Mouse (Mus musculus) heart, adult 11 months (tissue): ENCODE data around the gene Ttc25.

Source experiments
- DNase-seq: peaks from one replicate; pipeline ENCODE4 v3.0.0; 2022

Ttc25 gene

GRCm38 (mm10) chr11:100544832-100545745, at the start of gene Ttc25:
Gene Ttc25, plus strand, starts transcription at chr11:100545607.
- DNase-seq, result peak; percentile 99

- no peak for DNase-seq
These were observed 45.2 kb upstream of the Ttc25 start for GRCm38 (mm10) chr11:100500241-100500640.

DNA sequence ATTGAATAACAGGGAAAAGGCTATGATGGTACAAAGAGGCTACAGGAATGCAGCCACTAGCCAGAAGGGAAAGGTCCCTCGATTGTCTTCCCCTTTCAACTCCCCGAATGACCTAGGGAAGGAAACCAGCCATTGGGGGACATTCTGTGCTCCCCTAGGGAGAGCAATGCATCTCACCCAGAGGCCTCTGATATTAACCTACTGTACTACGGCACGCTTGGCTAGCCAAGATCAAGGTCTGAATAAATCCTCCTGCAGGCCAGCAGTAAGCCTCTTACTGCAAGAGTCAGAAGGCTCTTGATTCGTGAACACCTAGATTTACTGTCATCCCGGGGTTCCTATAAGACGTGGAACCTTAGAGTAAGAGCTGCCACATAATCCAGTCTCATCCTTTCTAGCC, 44.8 kb upstream of the Ttc25 start:
- DNase-seq, result no peak

- DNase-seq, result no peak
These were observed 44.1 kb upstream of the Ttc25 start for GRCm38 (mm10) chr11:100501321-100501720.

GRCm38 (mm10) chr11:100504990-100505660, 40.3 kb upstream of the Ttc25 start:
- no peak for DNase-seq

DNA sequence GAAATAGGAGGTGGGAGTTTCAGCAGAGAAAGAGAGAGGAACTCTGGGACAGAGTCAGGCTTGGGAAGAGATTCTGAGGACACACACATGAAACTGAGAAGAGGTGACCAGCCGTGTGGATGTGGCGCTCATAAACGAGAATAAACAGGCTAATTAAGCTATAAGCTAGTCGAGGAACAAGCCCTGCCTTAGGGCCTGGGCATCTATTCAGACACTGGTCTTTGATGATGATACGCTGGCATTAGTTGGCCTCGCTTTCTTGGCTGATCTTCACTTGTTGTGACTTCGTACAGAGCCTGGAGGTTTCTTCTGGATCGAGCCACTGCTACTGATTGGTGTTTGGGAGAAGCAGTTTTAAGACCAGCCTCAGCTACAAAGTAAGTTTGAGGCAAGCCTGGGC, 39.4 kb upstream of the Ttc25 start:
- no peak for DNase-seq

GRCm38 (mm10) chr11:100510556-100510955, 34.9 kb upstream of the Ttc25 start:
- DNase-seq, result no peak

DNA sequence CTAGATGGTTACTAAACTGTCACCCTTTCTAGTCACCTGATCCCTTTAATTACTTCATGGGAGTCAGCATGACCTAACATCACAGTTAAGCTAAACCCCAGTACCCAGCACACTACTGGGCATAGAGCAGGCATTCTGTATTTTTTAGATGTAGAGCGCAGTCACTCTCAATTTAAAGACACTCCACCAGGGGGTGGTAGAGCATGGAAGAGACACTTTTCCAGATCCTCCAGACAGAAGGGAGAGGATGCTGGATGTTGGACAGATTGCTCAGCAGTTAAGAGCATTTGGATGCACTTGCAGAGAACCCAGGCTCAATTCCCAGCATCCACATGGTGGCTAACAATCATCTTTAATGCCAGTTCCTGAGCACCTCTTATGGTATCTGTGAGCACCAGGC, 33.0 kb upstream of the Ttc25 start:
- DNase-seq, result no peak

DNA sequence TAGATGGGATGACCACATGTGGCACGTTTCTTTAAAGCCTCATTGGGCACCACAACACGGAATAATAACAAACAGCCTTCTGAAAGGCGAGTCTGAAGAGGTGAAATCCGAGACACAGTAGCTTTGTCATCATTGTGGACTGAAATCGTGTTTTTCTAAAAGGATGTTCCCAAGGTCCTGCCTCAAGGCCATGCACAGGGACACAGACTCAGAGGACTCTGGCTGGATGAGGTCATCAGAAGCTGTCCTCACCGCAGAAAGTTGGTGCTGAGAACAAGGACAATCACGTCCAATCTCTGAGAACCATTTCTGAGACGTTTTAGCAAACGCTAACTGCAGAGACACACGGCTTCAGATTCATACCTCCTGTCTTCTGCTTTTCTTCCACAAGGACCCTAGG, 31.7 kb upstream of the Ttc25 start:
- DNase-seq, result no peak

DNA sequence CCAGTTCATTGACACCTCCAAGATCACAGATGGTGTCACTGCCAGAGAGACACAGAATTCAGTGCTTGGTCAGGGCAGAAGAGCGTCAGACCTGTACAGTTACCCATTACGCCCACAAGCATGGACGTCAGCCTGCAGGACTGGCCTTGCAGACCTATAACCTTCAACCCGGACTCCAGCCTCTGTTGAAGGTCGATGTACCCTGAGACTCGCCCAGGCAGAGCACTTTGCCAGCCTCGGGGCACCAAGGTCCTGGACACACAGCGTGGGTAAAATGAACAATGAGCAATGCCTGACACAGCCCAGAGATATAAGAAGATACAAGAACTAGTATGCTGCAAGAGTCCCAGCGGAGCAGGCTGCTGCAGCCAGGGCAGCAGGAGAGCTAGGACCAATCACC, 30.3 kb upstream of the Ttc25 start:
- DNase-seq, result no peak

GRCm38 (mm10) chr11:100515789-100516188, 29.6 kb upstream of the Ttc25 start:
- DNase-seq, result no peak

DNA sequence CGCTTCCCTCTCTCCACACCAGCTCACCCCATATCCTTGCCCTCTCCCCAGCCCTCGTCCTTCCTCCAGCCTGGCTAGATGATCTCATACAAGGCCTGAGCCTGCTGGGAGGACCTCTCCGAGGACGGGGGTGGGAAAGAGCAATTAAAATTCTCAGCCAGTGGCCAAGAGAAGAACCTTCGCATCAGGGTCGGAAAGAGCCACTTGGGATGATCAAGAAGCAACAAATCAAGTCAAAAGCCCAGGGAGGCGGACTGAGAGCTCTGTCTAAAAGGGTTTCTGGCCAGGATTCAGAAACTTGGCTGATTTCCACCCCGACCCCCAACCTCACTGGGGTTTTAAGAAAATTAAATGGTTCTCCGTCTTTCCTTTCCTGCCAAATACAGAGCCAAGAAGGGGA, 29.1 kb upstream of the Ttc25 start:
- DNase-seq, result no peak

DNA sequence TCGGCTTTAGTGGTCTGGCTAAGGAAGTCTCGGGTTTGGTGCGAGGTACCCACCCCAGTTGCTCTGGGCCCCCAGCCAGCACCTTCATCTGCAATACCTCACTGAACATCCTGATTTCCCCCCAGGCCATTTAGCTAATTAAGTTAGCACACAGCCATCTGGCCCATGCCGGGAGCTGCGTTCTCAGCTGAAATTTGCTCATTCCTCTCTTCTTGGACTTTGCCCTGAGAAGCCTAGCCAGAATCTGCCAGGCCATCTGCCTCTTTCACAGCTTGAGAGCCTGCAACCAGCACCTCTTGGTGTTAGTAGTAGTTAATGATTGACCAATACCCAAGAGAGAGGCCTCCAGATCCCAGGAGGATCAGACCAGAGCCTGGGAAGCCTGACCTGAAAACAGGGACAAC, 27.2 kb upstream of the Ttc25 start:
- DNase-seq, result no peak

DNA sequence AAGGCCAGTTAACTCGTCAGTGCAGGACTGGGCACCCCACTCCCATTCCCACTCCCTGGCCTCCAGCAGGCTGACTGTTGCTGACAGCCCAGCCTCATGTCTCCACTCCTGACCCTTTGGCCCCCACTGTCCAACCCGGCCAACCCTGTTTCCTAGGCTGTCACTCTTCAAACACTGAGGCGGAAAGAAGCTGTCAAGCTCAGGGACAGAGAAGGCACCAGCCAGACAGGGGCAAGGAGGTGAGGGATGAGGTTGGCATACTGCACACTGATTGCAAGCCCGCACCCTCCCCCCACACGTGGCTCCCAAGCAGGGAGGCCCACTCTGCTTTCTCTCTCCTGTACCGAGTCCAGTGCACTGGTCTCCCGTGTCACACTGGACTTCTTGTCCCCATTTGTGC, 26.2 kb upstream of the Ttc25 start:
- no peak for DNase-seq

DNA sequence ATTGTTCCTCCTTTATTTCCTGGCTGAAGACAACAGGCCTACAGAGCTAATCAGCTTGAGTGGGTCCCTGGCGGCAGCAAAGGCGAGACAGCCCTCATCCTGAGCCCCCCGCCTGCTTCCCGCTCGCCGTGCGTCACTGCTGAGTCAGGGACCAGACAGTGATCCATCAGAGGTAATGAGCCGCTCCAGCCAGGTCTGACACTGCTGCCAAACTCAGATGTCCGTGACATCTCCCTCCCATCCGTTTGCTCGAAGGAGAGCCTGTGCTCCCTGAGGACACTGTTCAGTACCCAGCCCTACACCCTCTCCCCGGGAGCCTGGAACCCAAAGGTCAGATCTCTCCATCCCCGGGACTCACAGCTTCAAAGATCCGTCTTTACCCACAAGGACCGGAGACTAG, 24.6 kb upstream of the Ttc25 start:
- DNase-seq, result no peak

DNA sequence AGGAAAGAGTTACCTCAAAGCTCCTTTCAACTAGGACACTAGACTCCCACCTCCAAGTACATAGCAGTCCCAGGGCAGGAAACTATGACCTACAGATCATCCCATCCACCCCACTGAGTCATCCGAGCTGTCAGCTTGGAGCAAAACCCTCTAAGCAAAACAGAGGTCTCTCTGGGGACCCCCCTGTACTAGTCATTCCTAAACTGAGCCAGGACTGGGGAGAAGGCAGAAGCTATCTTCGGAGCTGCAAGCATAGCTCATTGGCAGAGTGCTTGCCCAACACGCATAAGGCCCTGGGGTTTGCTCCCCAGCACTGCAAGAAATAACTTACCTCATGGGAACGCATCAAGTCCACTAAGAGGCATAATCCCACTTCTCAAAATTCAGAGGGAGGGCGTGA, 21.0 kb upstream of the Ttc25 start:
- DNase-seq, result peak; percentile 97

GRCm38 (mm10) chr11:100524987-100525630, 20.3 kb upstream of the Ttc25 start:
- DNase-seq, result peak; percentile 94

DNA sequence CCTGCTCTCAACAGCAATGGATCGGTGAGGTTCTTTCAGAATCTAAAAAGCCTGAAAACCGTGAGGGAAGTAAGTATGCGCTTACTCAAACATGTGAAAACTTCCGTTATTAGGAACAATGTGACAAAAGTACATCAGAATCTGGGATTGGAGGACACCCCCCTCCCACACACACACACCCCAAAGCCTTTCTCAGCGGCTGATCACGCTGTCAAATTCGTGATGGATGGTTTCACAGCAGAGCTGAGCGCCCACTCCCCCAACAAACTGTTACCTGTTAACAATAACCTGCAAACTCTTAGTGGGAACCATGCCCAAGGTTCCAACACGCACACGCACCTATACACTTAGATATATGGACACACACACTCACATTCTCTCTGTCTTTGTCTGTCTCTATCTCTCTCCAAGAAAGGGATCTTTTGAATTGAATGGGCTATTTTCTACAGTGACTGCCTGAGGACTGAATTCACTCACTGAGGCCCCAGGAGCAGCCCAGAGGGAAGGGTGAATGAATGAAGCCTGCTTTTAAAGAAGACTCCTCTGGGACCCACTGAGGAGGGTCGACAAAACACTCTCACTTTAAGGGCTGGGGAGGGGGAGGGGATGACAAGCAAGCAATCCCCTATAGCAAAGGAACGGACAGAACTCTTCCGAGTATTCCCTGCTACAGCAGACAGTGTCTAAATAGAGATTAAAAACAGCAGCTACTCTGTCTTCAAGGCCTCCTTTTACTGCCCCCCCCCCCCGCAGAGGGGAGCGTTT, 19.2 kb upstream of the Ttc25 start:
- DNase-seq, result no peak

GRCm38 (mm10) chr11:100527066-100527457, 18.3 kb upstream of the Ttc25 start:
- DNase-seq, result no peak

DNA sequence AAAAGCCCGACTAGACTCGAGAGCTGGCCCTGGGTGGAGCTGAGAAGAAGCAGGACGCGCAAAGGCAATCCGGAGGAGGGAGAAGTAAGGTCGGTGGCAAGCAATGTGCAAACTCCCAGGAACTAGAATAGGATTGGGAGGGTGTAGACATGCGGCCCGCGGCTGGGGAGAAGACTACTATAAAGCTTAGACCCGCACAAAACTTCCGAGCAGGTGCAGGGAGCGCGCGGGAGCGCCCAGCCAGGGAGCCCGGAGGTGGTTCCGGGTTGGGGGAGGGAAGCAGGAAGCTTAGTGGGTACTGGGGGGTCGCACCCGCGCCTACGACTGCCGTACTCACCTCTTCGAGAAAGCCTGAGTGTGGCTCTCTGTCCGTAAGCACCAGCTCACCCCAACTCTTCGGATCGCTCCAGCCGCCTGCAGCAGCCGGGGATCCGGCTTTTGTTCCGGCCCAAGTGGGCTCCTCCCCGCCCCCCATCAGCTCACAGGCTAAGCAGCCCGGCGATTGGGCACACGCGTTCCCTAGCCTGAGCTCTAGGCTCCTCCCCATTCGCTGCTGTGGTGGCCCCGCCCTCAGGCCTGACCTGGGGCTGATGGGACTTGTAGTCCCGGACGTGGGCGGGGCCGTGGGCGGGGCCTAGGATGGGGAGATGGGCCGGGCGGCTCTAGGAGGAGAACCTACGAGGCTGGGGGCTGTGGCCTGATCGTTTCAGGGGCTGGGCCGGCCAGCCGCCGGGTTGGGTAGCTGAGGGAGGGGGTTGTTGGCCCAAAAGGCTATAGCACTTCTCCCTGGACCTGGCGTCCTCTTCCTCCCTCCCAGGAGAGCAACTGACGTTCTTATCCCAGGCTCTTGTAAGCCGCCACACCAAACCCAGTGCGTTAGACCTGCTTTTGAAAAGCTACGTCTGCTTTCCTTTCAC, 17.7 kb upstream of the Ttc25 start, which contains the start of gene Acly:
TSS of gene Acly (minus strand) at position 543 of the 917 bp plus-strand sequence.
- peak; percentile 100 for DNase-seq

- DNase-seq, result no peak
These were observed 16.8 kb upstream of the Ttc25 start for GRCm38 (mm10) chr11:100528375-100529165.
